Mouse (Mus musculus) spleen, adult 2 months (tissue): Measurements from ENCODE around the gene Rslcan18.

Experiments
- CTCF ChIP-seq: fragments of 200-500 bp; IDR thresholded peaks from 2 replicates; pipeline ENCODE4 v1.5.1; 2011; ENCODE audit warnings: mild to moderate bottlenecking, inconsistent platforms; ENCODE audit not compliant: insufficient read depth, insufficient read length, insufficient replicate concordance; ENCODE audit errors: extremely low read depth
- POLR2A ChIP-seq: fragments of 200-500 bp; IDR thresholded peaks from 2 replicates; pipeline ENCODE4 v1.6.1; 2011; ENCODE audit warnings: low read depth, low read length, inconsistent platforms

GRCm38 (mm10) chr13:67077244-67077643 is 38.8 kb downstream of the Rslcan18 start:
- TF ChIP-seq CTCF: no peak
- TF ChIP-seq POLR2A: no peak
